Mouse (Mus musculus): ENCODE results near the gene Plekhs1. TPM values are rescaled to one million over a fixed set of nuclear protein-coding genes. Genes with fewer than 3 reads are reported as not detected.

Gene Plekhs1
- total and polyA plus RNA-seq, 3 experiments, result 0.84 to 0.85 TPM; not detected in 1

- no peak for TF ChIP-seq ZC3H11A (IDR thresholded peaks at IDR 0.05; ENCODE audit: low read depth, low read length)
- TF ChIP-seq UBTF (IDR thresholded peaks at IDR 0.05; ENCODE audit: borderline replicate concordance, insufficient read depth, low read depth, low read length), result no peak
- peak; percentile 63; the same call in 1 of the 2 replicates for TF ChIP-seq ELF1 (IDR thresholded peaks at IDR 0.05; ENCODE audit: low read depth, low read length)
- no peak for TF ChIP-seq CTCF (IDR thresholded peaks at IDR 0.05 in 2 of 3, conservative IDR thresholded peaks at IDR 0.05 in 1 of 3; ENCODE audit: control insufficient read depth in 1 of 3, insufficient read depth in 1 of 3, low read depth in 2 of 3, low read length in 3 of 3, poor library complexity in 1 of 3, severe bottlenecking in 1 of 3)
- no peak for TF ChIP-seq CHD2 (IDR thresholded peaks at IDR 0.05; ENCODE audit: low read length)
- TF ChIP-seq SIN3A (IDR thresholded peaks at IDR 0.05; ENCODE audit: low read length), result peak; percentile 51
- peak; percentile 86; the same call in 1 of the 2 replicates for TF ChIP-seq CHD1 (IDR thresholded peaks at IDR 0.05; ENCODE audit: low read depth, low read length)
- TF ChIP-seq E2F4 (IDR thresholded peaks at IDR 0.05; ENCODE audit: borderline replicate concordance, low read depth, low read length), result no peak
- no peak for TF ChIP-seq POLR2AphosphoS2 (IDR thresholded peaks at IDR 0.05; ENCODE audit: low read length)
- TF ChIP-seq ZMIZ1 (IDR thresholded peaks at IDR 0.05; ENCODE audit: low read depth, low read length), result 0 out of 2 replicates have a peak, but pooled peaks have one; percentile 32
Observed at GRCm38 (mm10) chr19:56457569-56457968, 3.9 kb upstream of the Plekhs1 start (continued).

GRCm38 (mm10) chr19:56459154-56460050, 2.0 kb upstream of the Plekhs1 start:
- H3K9me3 ChIP-seq (replicated peaks; ENCODE audit: insufficient read depth, low read length), result no peaks in the 10 kb centered on the region
- no peak overlapping the region for H3K4me3 ChIP-seq (ENCODE audit: control insufficient read depth in 1 of 2, insufficient read depth in 1 of 2, low read depth in 2 of 2, low read length in 2 of 2)
- H3K79me2 ChIP-seq (ENCODE audit: control insufficient read depth, insufficient read depth, low read length, poor library complexity), result no peaks in the 10 kb centered on the region
- H3K36me3 ChIP-seq (ENCODE audit: control insufficient read depth in 1 of 2, insufficient read depth in 2 of 2, low read length in 2 of 2), result peaks cover 0 to 51% of the 10 kb centered on the region in 2 experiments; a peak in 2 of 4 replicates
- H3K9ac ChIP-seq (ENCODE audit: control insufficient read depth, low read depth, low read length, poor library complexity, severe bottlenecking), result peak overlapping the region; percentile 6; the same call in 1 of the 2 replicates
- H3K4me1 ChIP-seq (ENCODE audit: control insufficient read depth in 1 of 2, insufficient read depth in 2 of 2, low read length in 2 of 2), result peaks cover 53 to 68% of the 10 kb centered on the region in 2 experiments
- peak; percentile 55 for DNase-seq (ENCODE audit: low read depth, low spot score)
- H3K27ac ChIP-seq (ENCODE audit: control insufficient read depth, low read depth, low read length), result peak overlapping the region; percentile 46
- H3K27me3 ChIP-seq (ENCODE audit: control insufficient read depth in 1 of 2, insufficient read depth in 2 of 2, low read length in 2 of 2), result no peaks in the 10 kb centered on the region
- TF ChIP-seq JUND (IDR thresholded peaks at IDR 0.05; ENCODE audit: low read depth, low read length) (no peak), ETS1 (IDR thresholded peaks at IDR 0.05; ENCODE audit: low read depth, low read length) (0 out of 2 replicates have a peak, but pooled peaks have one; percentile 12), ELF1 (IDR thresholded peaks at IDR 0.05; ENCODE audit: low read depth, low read length) (no peak), EP300 (IDR thresholded peaks at IDR 0.05; ENCODE audit: low read depth in 1 of 2, low read length in 2 of 2) (peak in 1 of 2 experiments; percentile 53; a peak in 2 of 4 replicates), TAL1 (IDR thresholded peaks at IDR 0.05; ENCODE audit: low read length) (no peak), RAD21 (IDR thresholded peaks at IDR 0.05; ENCODE audit: low read depth, low read length) (no peak), ZNF384 (IDR thresholded peaks at IDR 0.05; ENCODE audit: low read depth, low read length) (no peak), ZC3H11A (IDR thresholded peaks at IDR 0.05; ENCODE audit: low read depth, low read length) (no peak), CHD1 (IDR thresholded peaks at IDR 0.05; ENCODE audit: low read depth, low read length) (no peak), GABPA (IDR thresholded peaks at IDR 0.05; ENCODE audit: low read depth, low read length) (no peak), SMC3 (IDR thresholded peaks at IDR 0.05; ENCODE audit: low read depth, low read length) (no peak), USF2 (IDR thresholded peaks at IDR 0.05; ENCODE audit: borderline replicate concordance in 1 of 2, insufficient read depth in 1 of 2, low read depth in 1 of 2, low read length in 2 of 2) (no peak), MAX (IDR thresholded peaks at IDR 0.05; ENCODE audit: low read length) (peak; percentile 55; the same call in 1 of the 2 replicates), CTCF (IDR thresholded peaks at IDR 0.05 in 2 of 3, conservative IDR thresholded peaks at IDR 0.05 in 1 of 3; ENCODE audit: control insufficient read depth in 1 of 3, insufficient read depth in 1 of 3, low read depth in 2 of 3, low read length in 3 of 3, poor library complexity in 1 of 3, severe bottlenecking in 1 of 3) (no peak), MAFK (IDR thresholded peaks at IDR 0.05; ENCODE audit: borderline replicate concordance, low read depth, low read length) (no peak), USF1 (IDR thresholded peaks at IDR 0.05; ENCODE audit: low read depth, low read length) (no peak), BHLHE40 (IDR thresholded peaks at IDR 0.05; ENCODE audit: borderline replicate concordance, low read depth, low read length) (no peak), MXI1 (IDR thresholded peaks at IDR 0.05; ENCODE audit: low read depth, low read length) (no peak), ZKSCAN1 (IDR thresholded peaks at IDR 0.05; ENCODE audit: low read depth, low read length) (no peak), CHD2 (IDR thresholded peaks at IDR 0.05; ENCODE audit: low read length) (no peak), E2F4 (IDR thresholded peaks at IDR 0.05; ENCODE audit: borderline replicate concordance, low read depth, low read length) (0 out of 2 replicates have a peak, but pooled peaks have one; percentile 42), SIN3A (IDR thresholded peaks at IDR 0.05; ENCODE audit: low read length) (no peak; the same call in 1 of the 2 replicates), HCFC1 (IDR thresholded peaks at IDR 0.05; ENCODE audit: low read depth, low read length) (no peak), KAT2A (conservative IDR thresholded peaks at IDR 0.05; ENCODE audit: low read depth, low read length) (no peak), MAZ (IDR thresholded peaks at IDR 0.05; ENCODE audit: low read depth, low read length) (no peak), TCF12 (IDR thresholded peaks at IDR 0.05; ENCODE audit: low read depth, low read length) (no peak), MYC (IDR thresholded peaks at IDR 0.05; ENCODE audit: low read depth, low read length) (0 out of 2 replicates have a peak, but pooled peaks have one; percentile 51), GATA1 (IDR thresholded peaks at IDR 0.05; ENCODE audit: low read depth, low read length) (no peak)
